Mouse (Mus musculus): ENCODE data around the gene H13. TPM values are rescaled to one million over a fixed set of nuclear protein-coding genes. Genes with fewer than 3 reads are reported as not detected.
"Not testable (repeated sequence)": the region's sequence is repeated elsewhere in the genome, so short reads cannot be mapped to it uniquely, and the experiment has no call there.

H13 gene
- polyA plus RNA-seq, 3 experiments from 2014 or later: 61.6 to 72.9 (median 72.1) TPM

DNA sequence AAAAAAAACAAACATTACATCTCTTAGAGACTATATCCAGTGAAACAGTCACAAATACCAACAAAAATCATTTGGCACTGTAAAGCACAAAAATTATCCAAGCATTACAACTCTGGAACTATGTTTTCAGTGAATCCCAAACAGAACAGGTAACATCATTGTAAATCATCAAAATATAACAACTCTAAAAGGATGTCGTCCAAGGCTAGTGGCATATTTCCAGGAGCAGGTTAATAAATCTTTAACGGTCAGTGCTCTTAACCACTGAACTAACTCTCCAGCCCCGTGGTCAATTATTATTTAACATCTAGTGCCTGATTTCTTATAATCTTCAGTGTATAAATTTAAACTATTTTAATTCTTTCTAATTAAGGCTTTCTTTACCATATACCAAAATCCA is 3.1 kb upstream of the H13 start:
- ATAC-seq: not testable (repeated sequence)

DNA sequence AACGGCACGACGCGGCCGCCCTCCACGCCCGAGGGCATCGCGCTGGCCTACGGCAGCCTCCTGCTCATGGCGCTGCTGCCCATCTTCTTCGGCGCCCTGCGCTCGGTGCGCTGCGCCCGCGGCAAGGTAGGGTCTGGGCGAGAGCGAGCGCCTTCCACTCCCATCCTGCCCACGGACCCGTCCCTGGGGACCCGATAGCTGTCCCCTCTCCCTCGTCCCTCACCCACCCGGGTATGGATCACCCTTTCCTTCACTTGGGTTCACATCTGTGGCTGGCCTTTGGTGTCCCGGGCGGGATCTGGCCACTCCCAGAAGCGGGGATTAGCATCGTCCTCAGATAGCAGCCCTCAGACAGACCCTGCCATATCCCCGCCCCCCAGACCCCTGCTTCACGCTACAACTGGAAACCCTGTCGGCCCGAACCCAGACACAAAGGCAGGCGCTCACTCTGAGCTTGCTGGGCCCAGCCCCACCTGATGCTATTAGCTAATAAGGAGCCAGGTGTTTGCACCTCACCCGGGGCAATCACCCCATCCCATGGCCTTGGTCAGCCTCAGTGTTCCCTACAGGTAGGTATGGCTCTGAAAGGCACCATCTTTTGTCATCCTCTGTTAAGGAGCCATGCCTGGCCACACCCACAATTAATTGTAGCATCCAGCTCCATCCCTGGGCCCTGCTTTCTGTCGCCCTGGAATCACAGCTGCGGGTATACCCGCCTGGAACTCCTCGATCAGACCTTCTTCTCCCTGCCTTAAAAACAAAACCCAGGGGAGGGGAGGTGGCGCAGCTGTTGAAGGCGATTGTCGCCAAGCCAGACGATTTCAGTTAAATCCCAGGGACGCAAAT is 601 bp downstream of the H13 start:
- ATAC-seq: peak; percentile 30

DNA sequence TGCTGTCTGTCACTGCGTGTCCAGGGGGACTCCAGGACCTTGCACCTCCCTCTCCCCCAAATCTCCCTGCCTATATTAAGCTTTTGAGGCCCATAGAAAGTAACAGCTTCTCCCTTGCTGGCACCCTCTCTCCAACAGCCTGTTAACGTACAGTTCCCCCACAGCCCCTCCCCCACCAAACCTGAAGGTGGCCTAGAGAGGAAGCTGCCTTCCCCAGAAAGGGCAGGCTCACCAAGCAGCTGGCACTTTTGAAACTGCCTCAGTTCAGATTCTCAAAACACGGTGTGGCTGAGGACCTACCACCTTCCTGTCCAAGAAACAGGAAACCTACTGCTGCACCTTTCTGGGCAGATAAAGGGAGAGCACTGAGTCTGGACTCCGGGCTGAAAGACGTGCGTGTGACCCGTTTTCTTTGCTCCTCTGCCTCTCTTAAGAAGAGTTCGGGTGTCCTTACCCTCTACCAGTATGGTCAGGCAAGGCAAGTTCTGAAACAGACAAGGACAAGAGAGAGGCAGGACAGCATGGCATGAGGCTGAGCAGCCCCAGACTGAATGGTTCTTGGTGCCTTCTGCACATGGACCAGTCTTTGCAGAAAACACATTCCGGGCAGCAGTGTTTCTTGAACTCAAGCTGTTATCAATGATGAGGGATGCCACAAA is 1.9 kb downstream of the H13 start:
- ATAC-seq: peak; percentile 18

DNA sequence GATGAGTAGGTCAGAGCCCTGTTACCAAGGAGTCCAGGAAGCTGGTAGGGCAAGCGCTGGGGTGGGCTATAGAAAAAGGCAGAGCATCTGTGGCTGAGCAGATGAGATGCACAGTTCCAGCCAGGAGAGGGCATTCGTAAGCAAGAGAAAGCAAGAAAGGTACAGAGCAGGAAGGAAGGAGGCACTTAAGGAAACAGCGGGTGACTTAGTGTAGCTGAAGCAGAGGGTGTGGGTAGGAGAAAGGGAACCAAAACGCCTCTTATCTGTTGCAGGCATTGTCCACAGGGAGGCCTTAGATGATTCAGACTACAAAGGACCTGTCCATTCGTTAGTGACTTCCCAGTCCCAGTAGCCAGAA is 2.4 kb downstream of the H13 start:
- peak; percentile 78 for ATAC-seq

DNA sequence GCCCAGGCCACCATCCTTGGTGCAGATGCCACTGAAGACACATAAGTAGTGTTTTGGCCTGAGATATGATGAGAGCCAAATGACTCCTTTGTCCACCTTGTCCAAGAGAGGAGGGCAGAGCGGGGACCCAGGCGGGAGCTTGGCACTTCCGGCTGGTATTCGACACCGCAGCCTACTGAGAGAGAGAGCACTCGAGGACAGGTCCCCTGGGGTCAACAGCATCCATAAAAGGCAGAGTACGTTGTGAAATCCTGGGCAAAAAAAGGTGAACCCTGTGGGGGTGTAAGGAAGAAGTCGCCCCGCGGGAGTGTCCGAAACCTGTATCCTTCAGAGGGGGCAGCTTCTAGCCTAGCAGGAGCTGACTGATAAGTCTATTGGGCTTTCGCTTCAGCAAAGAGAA is 2.9 kb downstream of the H13 start:
- no peak for ATAC-seq

DNA sequence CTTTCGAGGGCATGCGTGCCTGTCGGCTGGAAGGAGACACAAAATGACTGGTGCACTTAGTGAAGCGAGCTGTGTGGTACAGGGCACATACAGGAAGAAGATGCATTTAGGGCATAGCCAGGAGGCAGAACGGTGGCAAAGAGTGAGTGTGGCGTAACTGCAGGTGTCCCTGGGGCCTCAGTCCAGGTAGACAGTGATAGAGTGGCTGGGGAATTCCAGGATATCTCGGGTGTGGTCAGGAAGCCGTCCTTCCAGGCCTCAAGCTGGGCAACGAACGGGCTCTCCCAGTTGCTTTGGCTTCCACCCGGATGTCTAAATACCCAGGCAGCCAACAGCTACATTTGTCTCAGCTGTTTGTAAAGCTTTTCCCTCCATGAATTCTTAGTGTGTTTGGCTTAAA is 4.9 kb downstream of the H13 start:
- ATAC-seq: no peak

DNA sequence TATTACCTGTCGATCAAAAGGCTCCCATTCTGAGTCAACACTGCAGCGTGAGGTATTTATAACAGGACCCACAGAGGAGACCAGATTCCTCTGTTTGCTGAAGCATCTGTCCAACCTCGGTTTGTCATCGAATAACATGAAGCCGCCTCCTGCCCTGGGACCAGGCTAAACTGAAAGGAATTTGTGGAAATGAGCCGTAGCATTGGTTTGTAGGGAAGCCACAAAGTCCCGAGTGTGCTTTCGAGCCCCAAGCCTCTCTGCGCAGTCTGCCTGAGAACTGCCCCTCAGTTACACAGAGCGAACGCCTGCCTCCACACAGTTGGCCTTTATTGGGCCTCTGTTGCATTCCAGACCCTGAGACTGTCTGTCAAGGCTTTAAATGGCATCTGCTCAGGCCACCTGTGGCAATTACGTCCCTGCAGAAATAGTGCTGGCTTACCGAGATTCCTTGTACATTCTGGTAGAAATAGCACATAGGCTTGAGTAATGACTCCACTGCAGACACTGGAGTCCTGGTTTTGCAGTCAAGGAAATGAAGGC is 6.1 kb downstream of the H13 start:
- no peak for ATAC-seq

DNA sequence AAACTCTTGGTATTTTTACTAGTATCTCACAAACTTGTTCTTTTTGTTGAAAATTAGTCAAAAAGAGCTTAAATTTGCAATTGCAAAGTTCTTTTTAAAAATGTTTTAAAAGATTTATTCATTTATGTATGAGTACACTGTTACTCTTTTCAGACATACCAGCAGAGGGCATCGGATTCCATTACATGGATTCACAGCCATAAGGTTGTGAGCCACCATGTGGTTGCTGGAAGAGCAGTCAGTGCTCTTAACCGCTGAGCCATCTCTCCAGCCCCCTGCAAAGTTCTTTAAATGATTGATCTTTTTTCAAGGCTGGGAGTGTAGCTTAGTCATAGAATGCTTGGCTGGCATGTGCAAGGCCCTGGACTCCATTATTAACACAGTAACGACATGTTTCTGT is 9.0 kb downstream of the H13 start:
- peak; percentile 32 for ATAC-seq

DNA sequence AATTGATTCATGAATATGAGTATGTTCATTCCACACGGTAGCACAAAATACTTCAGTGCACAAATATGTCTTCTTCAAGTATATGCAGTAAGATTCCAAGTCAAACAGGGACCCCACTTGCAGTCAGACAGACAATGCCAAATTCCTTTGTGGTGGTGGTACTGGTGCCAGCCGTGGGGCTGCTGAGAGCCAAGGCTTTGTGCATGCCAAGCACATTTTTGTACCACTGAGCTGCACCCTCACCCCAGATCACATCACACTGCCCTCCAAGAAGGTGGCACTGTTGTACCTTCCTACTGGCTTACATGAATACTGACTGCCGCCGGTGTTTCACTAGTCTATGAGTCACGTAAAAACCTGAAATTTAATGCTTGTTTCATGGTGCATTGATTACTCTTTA is 9.7 kb downstream of the H13 start:
- no peak for ATAC-seq

DNA sequence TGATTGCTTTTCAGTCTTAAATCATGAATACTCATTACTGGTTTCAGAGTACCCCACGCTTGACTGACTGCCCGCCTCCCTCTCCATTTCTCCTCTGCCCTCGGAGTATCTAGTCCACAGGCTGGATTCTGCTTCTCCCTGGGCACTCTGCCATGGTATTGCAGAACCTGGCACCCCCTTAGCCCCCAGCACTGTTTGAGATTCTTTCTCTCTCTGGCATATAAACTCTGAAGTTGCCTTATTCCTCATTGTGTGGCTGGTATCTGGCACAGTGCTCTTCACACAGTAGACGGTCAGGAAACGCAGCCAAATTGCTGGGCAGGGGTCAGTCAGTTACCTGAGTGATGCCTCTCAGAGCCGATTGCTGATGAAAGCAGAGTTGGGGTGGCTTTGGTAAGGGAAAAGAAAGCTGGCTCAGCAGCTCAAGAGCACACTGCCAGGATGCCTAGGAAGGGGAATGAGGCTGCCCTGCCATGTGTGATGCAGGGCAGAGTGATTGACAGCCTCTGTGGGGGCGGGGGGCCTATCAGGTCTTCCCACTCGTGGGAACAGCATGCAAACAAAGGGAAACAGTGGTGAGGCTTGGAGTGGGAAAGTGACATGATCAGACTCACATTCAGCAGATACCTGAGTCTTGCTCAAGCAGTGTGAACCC is 10.6 kb downstream of the H13 start:
- ATAC-seq: no peak

DNA sequence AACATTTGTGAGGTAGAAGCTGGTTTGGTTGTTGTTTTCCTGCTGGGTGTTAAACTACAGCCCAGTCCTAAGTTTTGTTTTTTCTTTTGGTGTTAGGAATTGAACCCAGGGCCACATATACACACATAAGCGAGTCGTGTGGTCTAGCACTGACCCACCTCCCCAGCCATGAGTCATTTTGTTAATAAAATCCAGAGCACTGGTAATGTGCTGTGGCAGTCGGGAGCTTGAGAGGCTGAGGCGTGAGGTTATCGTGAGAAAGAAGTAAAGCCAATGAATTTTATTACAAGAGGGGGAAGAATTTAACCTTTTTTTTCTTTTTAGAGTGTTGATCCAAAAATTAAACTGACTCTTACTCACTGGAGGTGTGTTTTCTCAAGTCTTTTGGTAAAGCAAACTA is 13.8 kb downstream of the H13 start:
- no peak for ATAC-seq

DNA sequence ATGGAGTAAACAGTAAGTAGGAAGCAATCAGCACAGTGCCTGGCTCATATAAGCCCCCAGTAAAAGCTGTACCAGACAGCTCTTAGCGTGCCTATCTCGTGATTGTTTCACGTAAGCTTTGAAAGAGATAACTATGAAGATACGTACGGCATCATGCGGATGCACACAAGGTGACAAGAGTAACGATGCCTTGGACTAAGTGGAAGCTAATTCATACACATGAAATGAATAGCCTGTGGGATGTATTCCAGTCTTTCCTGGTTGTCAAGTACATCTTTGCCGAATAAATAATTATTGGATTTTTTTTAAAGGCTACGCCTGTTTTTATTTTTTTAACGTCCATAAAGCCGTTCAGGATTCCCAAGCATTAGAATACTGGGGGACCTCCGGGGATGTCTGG is 17.1 kb downstream of the H13 start:
- no peak for ATAC-seq

DNA sequence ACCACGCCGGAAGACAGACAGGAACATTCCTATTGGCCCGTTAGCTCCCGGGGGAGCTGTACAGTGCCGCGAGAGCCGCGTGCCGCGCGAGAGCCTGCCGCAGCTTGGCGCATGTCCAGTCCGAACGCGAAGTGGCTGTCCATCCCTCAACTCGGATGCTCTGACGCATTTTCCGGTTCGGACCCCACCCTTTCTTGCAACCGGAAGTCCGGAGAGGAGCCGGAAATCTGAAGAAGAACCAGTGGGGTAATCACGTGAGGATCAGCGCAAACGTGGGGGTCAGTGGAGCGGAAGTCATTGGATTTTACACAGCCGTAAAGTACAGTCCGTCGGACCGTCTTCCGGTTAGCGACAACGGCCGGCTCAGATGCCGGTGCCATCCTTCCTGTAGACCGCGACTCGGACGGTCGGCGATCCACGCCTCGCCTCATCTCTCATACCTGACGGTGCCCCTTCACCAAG is 17.6 kb downstream of the H13 start, which contains the start of gene Mcts2:
Gene Mcts2 (plus strand): TSS at position 230 of the 462 bp plus-strand sequence.
- ATAC-seq: no peak

DNA sequence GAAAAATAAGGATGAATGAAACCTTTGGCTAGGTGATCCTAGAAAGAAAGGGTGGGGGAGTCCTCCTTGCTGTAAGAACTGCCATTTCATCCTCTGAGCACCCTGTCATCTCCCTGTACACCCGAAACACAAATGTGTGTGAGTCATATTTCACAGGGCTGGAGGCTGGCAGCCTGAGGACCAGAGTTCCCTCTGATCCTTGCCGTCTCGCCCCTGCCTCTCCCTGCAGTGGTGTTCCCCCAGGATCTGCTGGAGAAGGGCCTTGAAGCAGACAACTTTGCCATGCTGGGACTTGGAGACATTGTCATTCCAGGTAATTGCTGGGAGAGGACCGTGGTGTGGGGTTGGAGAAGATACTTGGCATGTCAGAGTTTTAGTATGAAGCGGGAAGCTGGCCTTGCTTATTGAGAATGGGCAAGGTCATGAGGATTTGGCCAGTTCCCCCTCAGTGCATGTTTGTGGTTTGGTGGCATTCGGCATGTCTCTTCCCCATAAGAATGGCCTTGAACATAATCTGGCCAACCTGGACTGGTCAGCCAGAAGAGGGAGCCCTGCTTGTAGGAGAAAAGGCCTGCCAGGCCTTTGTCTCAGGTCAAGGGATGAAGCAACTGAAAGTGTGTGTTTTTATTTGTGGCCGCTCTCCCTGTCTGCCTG is 22.4 kb downstream of the H13 start:
- no peak for ATAC-seq

DNA sequence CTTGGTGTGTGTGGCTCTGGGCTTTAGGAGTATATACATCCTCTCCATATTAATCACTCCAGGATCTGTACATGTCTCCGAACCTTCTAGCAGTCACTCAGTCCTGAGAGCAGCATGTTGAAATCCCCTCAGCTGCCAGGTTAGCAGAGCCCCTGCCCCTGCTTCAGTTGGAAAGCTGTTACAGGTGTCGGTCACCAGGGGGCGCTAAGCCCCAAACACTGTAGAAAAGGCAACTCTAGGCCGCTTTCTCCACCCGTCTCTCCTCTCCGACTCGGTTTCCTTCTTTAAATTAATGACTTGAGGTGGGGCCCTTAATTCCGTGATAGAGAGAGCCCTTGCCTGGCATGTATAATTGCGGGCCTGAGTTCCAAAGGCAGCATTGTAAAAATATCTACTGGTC is 24.0 kb downstream of the H13 start:
- ATAC-seq: peak; percentile 49

DNA sequence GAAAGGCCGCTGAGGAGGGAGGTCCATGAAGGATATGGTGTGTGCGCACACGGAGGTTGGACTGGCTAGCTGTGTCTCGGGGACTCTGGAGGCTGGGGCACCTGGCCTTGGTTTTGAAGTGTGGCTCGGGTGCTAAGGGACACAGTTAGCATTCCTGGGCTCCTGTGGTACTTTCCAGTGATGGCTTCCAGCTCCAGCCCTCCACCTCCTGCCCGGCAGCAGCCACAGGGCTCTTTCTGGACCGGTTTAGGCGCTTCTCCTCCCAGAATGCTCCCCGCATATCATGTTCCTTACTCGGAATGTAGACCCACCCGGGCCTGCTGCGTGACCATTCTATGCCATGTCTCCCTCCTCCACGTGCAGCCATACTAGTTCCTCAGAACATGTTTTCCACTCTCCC is 24.5 kb downstream of the H13 start:
- ATAC-seq: no peak

DNA sequence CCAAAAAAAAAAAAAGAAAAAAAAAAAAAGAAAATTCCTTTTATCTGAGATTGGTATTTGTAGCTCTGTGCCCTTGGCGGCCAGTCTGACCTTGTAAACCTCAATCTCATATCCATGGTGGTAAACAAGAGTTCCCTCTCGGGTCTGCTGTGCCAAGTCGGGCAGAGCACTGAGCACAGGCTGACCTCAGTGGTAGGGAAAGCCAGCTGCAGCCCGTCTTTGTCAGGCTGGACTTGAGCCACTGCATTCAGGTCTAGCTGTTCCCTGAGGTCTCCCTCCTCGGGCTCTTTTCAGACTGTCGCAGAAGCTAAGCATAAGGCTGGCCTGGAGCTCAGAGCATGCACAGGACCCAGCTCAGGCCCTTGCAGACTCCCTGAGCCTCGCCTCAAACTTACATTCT is 25.4 kb downstream of the H13 start:
- no peak for ATAC-seq

DNA sequence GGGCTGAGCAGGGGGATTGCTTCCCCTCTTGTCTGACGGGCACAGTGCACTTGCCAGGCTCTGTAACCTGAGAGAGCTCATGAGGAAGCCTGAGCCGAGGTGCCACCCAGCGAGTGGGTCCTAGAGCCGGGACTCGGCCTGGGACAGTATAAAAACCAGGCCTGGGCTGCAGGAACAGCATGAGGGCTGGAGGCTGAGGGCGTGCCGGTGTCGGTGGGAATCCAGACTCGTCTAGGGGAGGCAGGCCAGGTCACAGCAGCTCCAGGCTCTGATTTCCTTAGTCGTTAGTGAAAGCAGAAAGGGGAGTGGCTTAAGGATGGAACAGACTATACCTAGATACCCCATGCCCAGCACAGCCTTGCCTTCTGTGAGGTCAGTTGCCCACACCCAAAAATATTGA is 26.8 kb downstream of the H13 start:
- no peak for ATAC-seq

DNA sequence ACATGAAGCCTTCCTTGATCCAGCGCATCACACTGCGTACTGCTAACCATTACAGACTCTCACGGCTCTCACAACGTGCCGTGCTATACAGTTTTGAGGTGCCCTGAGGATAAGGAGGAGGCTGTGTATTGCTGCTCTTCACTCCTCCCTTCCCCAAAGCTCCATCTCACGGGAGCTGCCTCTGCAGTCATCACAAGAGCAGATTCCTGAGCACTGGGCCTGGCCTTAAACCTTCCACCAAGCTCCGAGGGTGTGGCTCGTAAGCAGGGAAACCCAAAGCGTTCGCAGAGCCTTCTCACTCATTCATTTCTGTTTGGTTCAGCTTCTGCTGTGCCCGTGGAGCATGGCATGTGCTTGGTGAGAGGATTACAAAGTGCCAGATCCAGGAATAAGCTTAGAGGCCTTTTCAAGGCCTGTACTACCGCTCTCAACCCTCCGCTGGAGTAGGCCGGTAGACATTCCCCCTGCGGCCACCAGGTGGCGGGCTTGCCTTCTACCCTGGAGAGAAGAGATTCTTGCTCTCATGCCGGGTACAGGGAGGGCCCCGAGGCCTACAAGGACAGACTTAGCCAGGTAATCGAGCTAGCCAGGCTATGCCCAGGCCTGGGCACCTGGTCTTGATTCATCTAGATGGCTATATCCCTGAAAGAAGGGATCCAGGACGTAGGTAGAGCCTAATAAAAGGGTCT is 27.4 kb downstream of the H13 start:
- peak; percentile 89 for ATAC-seq

DNA sequence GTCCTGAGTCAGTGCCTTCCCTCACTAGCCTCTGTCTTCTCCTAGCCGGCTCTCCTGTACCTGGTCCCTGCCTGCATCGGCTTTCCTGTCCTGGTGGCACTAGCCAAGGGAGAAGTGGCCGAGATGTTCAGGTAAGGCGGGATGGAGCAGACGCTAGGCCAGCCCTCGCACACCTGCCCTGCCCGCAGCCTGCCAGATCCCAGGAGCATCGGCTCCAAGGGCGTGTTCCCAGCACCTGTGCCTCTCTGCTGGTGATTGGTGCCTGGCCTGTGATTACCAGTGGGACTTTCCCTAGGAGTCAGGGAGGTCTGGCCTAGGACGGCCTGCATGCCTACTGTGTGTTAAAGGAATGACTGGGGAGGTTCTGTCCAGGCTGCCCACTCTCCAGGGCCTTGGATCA is 30.9 kb downstream of the H13 start:
- no peak for ATAC-seq

DNA sequence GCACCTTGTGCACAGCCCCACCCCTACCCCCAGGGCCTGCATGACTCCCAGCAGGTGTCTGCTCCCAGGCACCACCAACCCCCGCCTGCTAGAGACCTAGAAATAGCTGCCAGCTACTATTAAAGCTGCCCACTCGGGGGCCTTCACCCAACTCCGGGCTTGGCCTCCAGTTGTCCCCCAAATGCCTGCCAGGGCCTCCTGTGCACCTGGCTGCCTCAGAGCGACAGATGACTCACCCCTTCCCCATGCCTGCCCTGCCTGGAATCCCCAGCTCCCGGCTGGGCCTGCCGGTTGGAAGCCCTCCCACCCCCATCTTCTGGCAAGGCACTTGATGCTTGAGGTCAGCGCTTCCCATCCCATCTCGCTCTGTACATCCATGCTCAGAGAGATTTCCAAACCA is 31.5 kb downstream of the H13 start:
- ATAC-seq: no peak

DNA sequence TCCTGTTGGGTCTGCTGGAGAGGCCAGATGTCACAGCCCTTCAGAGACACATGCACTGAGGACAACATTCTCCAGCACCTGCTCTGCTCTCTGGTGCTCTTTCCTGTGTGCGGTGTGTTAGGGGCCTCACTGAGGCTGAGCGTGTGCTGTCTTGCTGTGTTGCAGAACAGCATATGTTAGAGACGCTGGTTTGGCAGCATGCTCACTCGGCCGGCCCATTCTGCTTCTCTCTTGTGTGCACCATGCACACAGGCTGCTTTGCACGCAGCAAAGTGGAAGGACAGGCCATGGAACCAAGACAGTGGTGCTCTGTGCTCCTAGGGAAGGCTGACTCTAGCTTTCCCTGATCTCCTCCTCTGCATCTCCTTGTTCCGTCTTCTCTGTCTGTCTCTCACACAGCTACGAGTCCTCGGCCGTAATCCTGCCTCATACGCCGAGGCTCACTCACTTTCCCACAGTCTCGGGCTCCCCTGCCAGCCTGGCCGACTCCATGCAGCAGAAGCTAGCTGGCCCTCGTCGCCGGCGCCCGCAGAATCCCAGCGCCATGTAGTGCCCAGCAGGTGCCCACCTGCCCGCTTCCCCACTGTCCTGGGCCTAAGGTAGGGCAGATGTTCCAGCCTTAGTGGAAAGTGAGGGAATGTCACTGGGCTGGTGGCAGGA is 34.5 kb downstream of the H13 start:
- ATAC-seq: no peak
